Mouse (Mus musculus): ENCODE results near the gene Arhgap15.

Arhgap15 gene

DNA sequence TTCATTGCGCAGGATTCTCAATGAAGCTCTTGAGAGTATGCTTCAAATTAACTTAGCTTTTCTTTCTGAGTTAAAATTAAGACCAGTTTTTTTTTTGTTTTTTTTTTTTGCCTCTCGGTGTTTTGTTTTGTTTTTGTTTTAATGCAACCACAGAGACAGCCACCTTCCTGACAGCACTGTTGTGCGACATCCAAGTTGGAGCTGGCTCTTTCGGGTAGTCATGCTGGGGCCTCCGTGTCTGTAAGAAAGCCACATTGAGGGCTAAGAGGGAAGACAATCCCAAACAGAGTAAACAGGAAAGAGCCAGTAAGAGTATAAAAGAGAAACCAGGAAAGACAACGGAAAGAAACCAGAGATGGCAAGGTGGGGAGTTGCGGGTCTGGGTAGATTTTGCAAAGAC lies 399.3 kb downstream of the Arhgap15 start:
- no peak for DNase-seq (ENCODE audit: extremely low read depth, low read depth, low spot score)

DNA sequence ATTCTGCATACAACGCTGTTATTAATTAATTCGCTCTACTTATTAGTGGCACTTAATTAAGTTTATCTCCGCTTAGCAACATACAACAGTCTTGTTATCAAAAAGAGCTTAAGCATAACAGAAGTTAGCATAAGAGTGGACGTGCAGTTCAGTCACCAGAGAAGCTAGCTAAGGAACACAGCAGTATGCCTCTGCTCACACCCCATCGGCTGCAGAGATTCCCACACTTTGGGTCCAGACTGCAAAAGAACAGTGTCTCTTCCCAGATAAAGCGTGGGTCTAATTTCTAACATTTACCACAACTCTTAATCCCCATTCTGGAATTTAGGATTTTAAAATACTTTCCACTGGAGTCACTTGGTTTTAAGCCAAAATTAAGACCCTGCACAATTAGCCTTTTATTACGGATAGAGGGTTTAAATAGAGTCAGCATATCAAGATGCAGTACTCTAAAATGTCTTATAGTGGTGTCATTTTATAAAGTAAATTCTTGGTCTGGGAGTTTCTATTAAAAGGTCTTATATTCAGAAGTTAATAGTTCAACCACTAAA lies 400.0 kb downstream of the Arhgap15 start:
- DNase-seq (ENCODE audit: extremely low read depth, low read depth, low spot score), result no peak

GRCm38 (mm10) chr2:44152301-44152700 lies 403.7 kb downstream of the Arhgap15 start:
- DNase-seq (ENCODE audit: extremely low read depth, low read depth, low spot score), result no peak

GRCm38 (mm10) chr2:44160358-44160757 lies 411.7 kb downstream of the Arhgap15 start:
- DNase-seq (ENCODE audit: extremely low read depth, low read depth, low spot score), result no peak

GRCm38 (mm10) chr2:44165789-44166188 lies 417.2 kb downstream of the Arhgap15 start:
- DNase-seq (ENCODE audit: extremely low read depth, low read depth, low spot score), result peak; percentile 50

DNA sequence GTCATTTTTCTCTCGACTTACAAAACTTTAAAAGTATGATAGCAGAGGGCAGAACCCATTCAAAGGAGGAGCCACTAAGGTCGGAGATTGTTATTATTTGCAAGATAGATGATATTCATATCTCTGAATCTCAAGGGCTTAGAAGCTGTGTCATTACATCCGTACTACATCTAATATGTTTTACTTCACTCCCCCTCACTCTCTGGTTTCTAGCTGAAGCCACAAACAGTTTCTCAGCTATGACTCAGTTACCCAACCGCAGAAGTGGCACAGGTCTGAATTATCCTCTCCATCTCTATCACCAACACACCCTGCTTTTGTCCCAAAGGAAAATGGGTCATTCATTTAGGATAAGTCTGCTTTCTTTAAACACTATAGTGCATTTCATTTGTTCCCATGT lies 418.1 kb downstream of the Arhgap15 start:
- DNase-seq (ENCODE audit: extremely low read depth, low read depth, low spot score), result no peak

DNA sequence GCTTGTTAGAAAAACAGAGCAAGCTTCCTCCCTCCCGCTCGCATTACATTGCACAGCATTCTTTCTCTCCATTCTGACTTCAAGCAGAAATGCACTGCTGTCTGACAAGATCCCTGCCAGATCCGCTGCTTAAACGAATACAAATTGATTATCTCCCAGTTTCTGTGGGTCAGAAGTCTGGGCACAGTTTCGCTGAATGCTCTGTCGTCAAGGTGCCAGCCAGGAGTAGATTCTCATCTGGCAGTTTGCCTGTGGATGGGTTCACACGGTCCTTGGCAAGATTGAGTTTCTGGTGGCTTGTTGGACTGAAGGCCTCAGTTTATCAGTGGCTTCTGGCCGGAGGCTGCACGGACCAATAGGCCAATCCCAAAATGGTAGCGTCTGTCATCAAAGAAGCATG lies 435.9 kb downstream of the Arhgap15 start:
- no peak for DNase-seq (ENCODE audit: extremely low read depth, low read depth, low spot score)

DNA sequence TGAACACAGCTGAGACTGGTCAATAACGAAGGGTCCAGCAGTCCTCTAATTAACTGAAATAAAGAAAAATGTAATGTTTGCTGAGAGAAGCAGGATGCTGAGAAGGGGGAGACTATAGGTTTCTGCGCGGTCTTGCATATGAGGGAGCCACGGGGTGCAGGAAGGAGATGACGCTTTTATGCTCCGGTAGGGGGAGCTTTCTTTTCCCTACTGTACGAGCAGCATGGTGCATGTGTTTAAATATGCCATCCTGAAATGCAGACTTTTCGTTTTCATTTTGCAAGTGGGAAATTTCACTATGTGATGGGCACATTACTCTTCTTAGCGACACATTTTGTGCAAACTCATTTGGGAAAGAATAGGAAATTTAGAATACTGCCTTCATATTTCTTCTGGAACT lies 442.1 kb downstream of the Arhgap15 start:
- DNase-seq (ENCODE audit: extremely low read depth, low read depth, low spot score), result no peak

DNA sequence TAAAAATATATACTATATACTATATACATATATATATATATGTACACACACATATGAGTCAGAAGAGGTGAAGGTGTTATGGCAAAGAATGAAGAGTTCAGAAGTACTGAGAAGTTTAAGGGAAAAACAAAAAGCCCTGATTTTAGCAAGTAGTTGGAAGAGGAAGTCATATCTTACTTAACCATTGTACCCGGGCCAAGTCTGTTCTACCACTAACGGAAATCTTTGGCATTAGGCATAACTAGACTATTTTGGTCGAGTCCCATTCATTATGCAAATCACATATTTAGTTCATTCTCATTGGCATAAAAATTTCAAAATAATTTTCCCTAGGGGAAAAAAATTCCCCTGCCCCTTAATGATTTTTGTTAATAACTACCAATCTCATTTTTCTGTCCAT lies 443.4 kb downstream of the Arhgap15 start:
- DNase-seq (ENCODE audit: extremely low read depth, low read depth, low spot score), result no peak

GRCm38 (mm10) chr2:44215506-44215905 lies 466.9 kb downstream of the Arhgap15 start:
- DNase-seq (ENCODE audit: extremely low read depth, low read depth, low spot score), result no peak

GRCm38 (mm10) chr2:44217811-44218210 lies 469.2 kb downstream of the Arhgap15 start:
- DNase-seq (ENCODE audit: extremely low read depth, low read depth, low spot score), result no peak

GRCm38 (mm10) chr2:44218317-44218716 lies 469.7 kb downstream of the Arhgap15 start:
- no peak for DNase-seq (ENCODE audit: extremely low read depth, low read depth, low spot score)

- DNase-seq (ENCODE audit: extremely low read depth, low read depth, low spot score), result no peak
Observed at GRCm38 (mm10) chr2:44221686-44222085, 473.1 kb downstream of the Arhgap15 start.

GRCm38 (mm10) chr2:44222176-44222753 lies 473.6 kb downstream of the Arhgap15 start:
- DNase-seq (ENCODE audit: extremely low read depth, low read depth, low spot score), result no peak

DNA sequence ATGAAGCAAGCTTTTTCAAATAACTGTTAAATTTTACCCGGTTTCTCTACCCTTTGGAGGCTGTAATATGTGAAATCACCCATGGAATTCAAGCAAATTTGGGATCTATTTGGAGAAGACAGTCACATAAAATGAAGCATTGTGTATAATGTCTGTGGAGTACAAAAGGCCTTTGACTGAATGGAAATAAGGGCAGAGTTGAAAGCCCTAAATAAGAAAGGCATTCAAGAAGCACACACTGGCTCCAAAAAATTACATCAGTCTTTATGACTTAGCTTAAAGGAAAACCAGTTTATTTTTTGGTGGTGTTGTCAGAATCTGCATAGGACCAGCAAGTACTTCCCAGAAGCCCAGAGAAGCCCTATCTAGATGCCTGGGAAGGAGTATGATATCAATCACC lies 486.2 kb downstream of the Arhgap15 start:
- DNase-seq (ENCODE audit: extremely low read depth, low read depth, low spot score), result no peak

DNA sequence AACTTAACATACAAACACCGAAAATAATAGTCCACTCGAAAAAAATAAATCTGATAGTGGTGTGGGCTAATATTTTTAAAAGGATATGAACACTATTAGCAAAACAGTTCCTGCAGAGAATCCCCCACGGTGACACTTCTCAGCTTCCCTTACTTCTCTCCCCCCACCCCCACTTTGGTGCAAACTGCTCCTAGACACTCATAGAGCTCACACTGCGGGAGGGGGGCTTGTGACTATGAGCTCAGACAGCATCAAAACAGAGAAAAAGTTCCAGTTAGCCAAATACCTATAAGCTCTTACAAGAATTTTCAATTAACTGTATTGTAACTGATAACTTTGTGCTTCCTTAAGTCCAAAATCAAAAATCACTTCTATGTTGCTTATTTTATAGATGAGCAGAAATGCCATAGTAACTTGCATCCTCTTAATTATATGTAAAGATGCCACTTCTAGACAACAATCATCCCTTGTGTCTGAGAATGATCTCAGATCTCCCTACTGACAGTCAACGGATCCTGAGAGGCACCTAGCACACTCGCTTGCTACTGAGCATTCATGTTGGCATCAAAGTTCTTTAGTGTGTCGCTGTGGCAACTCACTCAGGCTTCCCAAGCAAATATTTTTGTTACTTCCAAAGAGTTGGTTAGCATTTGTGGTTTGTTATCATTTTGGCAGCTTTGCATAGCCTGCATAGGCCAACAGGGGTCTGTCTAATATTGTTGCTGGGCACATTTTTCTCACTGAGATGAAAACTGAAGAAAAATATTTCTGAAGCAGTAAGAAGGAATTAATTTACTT lies 493.2 kb downstream of the Arhgap15 start:
- no peak for DNase-seq (ENCODE audit: extremely low read depth, low read depth, low spot score)

DNA sequence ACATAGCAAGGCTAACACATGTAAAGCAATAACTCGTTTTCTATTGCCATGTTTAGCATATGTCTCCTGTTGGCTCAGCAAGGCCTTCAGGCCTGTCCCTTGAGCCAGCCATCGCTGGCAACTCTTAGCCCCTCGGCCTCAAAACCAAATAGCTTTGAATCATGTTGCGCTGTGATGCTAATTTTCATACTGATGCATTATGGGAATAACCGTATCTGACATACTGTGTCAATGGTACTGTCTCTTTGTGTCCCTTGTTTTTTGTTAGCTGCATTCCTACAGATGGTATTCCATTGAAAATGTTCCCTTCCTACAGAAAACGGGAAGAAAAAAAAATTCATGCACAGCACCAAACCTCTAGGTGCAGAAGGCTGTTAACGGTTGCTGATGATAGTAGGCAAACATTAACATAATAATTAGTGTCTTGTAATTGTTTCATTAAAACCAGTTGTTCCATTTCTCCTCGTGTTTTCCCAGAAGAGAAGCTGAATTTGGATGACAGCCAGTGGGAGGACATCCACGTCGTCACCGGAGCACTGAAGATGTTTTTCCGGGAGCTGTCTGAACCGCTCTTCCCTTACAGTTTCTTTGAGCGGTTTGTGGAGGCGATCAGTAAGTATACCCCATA lies 494.1 kb downstream of the Arhgap15 start:
- DNase-seq (ENCODE audit: extremely low read depth, low read depth, low spot score), result no peak

DNA sequence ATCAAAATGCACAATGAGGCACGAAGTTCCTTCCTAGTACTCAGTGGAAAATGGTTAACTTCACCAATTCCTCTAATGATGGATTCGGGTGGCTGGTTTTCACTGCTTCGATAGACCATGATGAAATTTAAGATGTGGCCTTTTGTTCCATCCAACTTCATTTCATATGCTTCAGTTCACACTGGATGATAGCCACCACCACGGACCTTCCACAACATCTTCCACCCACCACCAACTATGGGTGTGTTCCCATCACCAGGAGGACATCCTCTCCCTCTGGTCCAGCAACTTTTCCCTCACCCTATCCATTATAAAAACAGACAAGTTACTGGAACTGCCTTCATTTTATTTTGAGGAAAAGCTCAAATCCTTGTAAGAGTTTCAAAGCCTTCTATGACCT lies 506.7 kb downstream of the Arhgap15 start:
- no peak for DNase-seq (ENCODE audit: extremely low read depth, low read depth, low spot score)

DNA sequence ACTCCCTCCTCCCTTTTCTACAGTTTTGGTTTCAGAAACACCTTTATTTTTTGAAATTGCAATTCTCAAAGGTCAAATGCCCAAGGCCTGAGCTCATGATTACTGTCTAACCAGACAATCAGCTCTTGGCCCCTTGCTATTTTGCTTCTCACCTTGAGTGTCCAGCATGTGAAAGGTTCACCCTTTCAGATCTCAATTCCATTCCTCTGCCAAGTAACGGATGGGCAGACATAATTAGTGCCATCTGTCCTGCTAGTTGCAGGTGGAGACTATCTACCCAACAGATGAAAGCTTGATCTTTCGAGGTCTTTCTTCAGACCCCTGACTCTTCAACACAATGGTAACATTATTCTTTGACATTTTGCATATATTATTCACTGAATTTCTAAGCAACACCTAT lies 509.3 kb downstream of the Arhgap15 start:
- DNase-seq (ENCODE audit: extremely low read depth, low read depth, low spot score), result no peak

- DNase-seq (ENCODE audit: extremely low read depth, low read depth, low spot score), result no peak
Observed at GRCm38 (mm10) chr2:44271455-44272346, 523.1 kb downstream of the Arhgap15 start.

- no peak for DNase-seq (ENCODE audit: extremely low read depth, low read depth, low spot score)
Observed at GRCm38 (mm10) chr2:44272606-44273005, 524.0 kb downstream of the Arhgap15 start.

All from fat pad, adult 2 months (tissue).